Comparison of ENCODE assay signal across 8 mouse cellular contexts in the genomic region with DNA sequence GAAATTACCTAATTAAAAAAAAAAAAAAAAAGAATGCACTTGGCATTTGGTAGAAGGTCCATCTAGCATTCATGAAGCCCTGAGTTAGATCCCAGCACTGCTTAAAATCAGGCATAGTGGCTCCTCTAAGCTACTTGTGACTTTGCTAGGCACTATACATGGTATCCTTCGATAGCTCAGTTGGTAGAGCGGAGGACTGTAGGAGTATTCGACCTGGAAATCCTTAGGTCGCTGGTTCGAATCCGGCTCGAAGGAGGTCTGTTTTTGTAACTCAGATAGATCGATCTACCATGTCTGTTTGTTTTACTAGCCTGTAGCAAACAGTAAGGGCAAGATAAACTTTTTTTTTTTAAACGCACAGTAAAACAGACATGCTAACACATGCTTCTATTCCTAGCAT. TPM values are rescaled to one million over a fixed set of nuclear protein-coding genes. Genes with fewer than 3 reads are reported as not detected.
DNase-seq lines count a peak whose midpoint lies in the region; ATAC-seq and TF ChIP-seq lines count a peak whose summit lies in the region.
"Had no signal": no experiment of that assay in that cellular context is flagged by ENCODE, and none has a peak within 500 bp of the region (broad histone marks: within the 10 kb centered on the region; RNA-seq: fewer than 3 reads in every experiment).

No protein-coding gene starts in this region.

- DNase-seq in MEL (ENCODE audit: low read depth, low spot score): peak; percentile 92
- DNase-seq in adrenal gland, postnatal 36 days: peak; percentile 59 to 71
- peak; percentile 85 for DNase-seq in forebrain, embryonic 10.5 days (ENCODE audit: extremely low spot score, low spot score)
- peak; percentile 45 to 78 for DNase-seq in layer of hippocampus, adult 8-10 months (ENCODE audit: low spot score in 2 of 2)
- peak; percentile 93 for DNase-seq in lung, embryonic 14.5 days
- DNase-seq in right cerebral cortex, postnatal 14 days: peak; percentile 35

- H3K27me3 ChIP-seq in MEL (ENCODE audit: control insufficient read depth in 1 of 2, insufficient read depth in 2 of 2, low read length in 2 of 2): no peaks in the 10 kb centered on the region; a peak in 1 of 4 replicates
- H3K27me3 ChIP-seq in forebrain, embryonic 10.5 days (ENCODE audit: poor library complexity, severe bottlenecking): peaks cover 7% of the 10 kb centered on the region; the same call in 1 of the 2 replicates
- H3K27me3 ChIP-seq in hindbrain, embryonic 12.5 days: peaks cover 16% of the 10 kb centered on the region
- no peaks in the 10 kb centered on the region for H3K27me3 ChIP-seq in lung, embryonic 14.5 days (ENCODE audit: insufficient read depth, low read length)
- H3K27me3 ChIP-seq: lung, embryonic 15.5 days had no signal

- no peak for TF ChIP-seq CTCF in MEL (IDR thresholded peaks at IDR 0.05 in 2 of 3, conservative IDR thresholded peaks at IDR 0.05 in 1 of 3; ENCODE audit: control insufficient read depth in 1 of 3, insufficient read depth in 1 of 3, low read depth in 2 of 3, low read length in 3 of 3, poor library complexity in 1 of 3, severe bottlenecking in 1 of 3)
- no peak for TF ChIP-seq CTCF in lung, embryonic 14.5 days (IDR thresholded peaks at IDR 0.05; ENCODE audit: low read depth)

- no peak overlapping the region for H3K9ac ChIP-seq in MEL (ENCODE audit: control insufficient read depth, low read depth, low read length, poor library complexity, severe bottlenecking)
- H3K9ac ChIP-seq in hindbrain, embryonic 12.5 days: no peak overlapping the region
- H3K9ac ChIP-seq in lung, embryonic 14.5 days: no peak overlapping the region
- H3K9ac ChIP-seq: lung, embryonic 15.5 days had no signal

- H3K27ac ChIP-seq in MEL (ENCODE audit: control insufficient read depth, low read depth, low read length): no peak overlapping the region
- no peak overlapping the region for H3K27ac ChIP-seq in forebrain, embryonic 10.5 days
- H3K27ac ChIP-seq in hindbrain, embryonic 12.5 days: no peak overlapping the region
- no peak overlapping the region for H3K27ac ChIP-seq in lung, embryonic 14.5 days (ENCODE audit: low read depth)
- H3K27ac ChIP-seq: lung, embryonic 15.5 days had no signal

- no peak for TF ChIP-seq EP300 in MEL (IDR thresholded peaks at IDR 0.05; ENCODE audit: low read depth in 1 of 2, low read length in 2 of 2)

- no peaks in the 10 kb centered on the region for H3K9me3 ChIP-seq in MEL (replicated peaks; ENCODE audit: insufficient read depth, low read length)
- H3K9me3 ChIP-seq in forebrain, embryonic 10.5 days: no peaks in the 10 kb centered on the region
- H3K9me3 ChIP-seq in hindbrain, embryonic 12.5 days (replicated peaks): no peaks in the 10 kb centered on the region
- H3K9me3 ChIP-seq in lung, embryonic 14.5 days (ENCODE audit: low read depth, low read length): no peaks in the 10 kb centered on the region
- H3K9me3 ChIP-seq: lung, embryonic 15.5 days had no signal

- 2% methylated on average over 9 of the region's 9 CpGs for WGBS in forebrain, embryonic 10.5 days
- WGBS in hindbrain, embryonic 12.5 days: 2% methylated on average over 9 of the region's 9 CpGs
- WGBS in lung, embryonic 14.5 days: 5% methylated on average over 9 of the region's 9 CpGs

- no peaks in the 10 kb centered on the region; a peak in 1 of 4 replicates for H3K4me1 ChIP-seq in MEL (ENCODE audit: control insufficient read depth in 1 of 2, insufficient read depth in 2 of 2, low read length in 2 of 2)
- peaks cover 39% of the 10 kb centered on the region for H3K4me1 ChIP-seq in forebrain, embryonic 10.5 days
- peaks cover 11% of the 10 kb centered on the region for H3K4me1 ChIP-seq in hindbrain, embryonic 12.5 days
- no peaks in the 10 kb centered on the region for H3K4me1 ChIP-seq in lung, embryonic 14.5 days (ENCODE audit: insufficient read depth)

- H3K4me2 ChIP-seq in hindbrain, embryonic 12.5 days (replicated peaks): no peak overlapping the region
- peak overlapping the region; percentile 15; the same call in 1 of the 2 replicates for H3K4me2 ChIP-seq in lung, embryonic 14.5 days

- H3K36me3 ChIP-seq in MEL (ENCODE audit: control insufficient read depth in 1 of 2, insufficient read depth in 2 of 2, low read length in 2 of 2): peaks cover 0 to 4% of the 10 kb centered on the region in 2 experiments; a peak in 2 of 4 replicates
- no peaks in the 10 kb centered on the region for H3K36me3 ChIP-seq in forebrain, embryonic 10.5 days (replicated peaks)
- no peaks in the 10 kb centered on the region for H3K36me3 ChIP-seq in hindbrain, embryonic 12.5 days
- H3K36me3 ChIP-seq in lung, embryonic 14.5 days (ENCODE audit: insufficient read depth): no peaks in the 10 kb centered on the region
- H3K36me3 ChIP-seq: lung, embryonic 15.5 days had no signal

- no peak for TF ChIP-seq POLR2A in MEL (IDR thresholded peaks at IDR 0.05; ENCODE audit: control insufficient read depth in 1 of 2, insufficient read depth in 1 of 2, low read depth in 1 of 2, low read length in 2 of 2, poor library complexity in 1 of 2)

- H3K4me3 ChIP-seq in MEL (ENCODE audit: control insufficient read depth in 1 of 2, insufficient read depth in 1 of 2, low read depth in 2 of 2, low read length in 2 of 2): no peak overlapping the region
- H3K4me3 ChIP-seq in forebrain, embryonic 10.5 days: peak overlapping the region; percentile 67; the same call in 1 of the 2 replicates
- H3K4me3 ChIP-seq in hindbrain, embryonic 12.5 days: no peak overlapping the region
- H3K4me3 ChIP-seq in lung, embryonic 14.5 days (ENCODE audit: low read depth, low read length): no peak overlapping the region
- H3K4me3 ChIP-seq: lung, embryonic 15.5 days had no signal

- TF ChIP-seq RAD21 in MEL (IDR thresholded peaks at IDR 0.05; ENCODE audit: low read depth, low read length): no peak

- ATAC-seq in hindbrain, embryonic 12.5 days (ENCODE audit: low FRiP score): 0 out of 2 replicates have a peak, but pooled peaks have one; percentile 65
- ATAC-seq in lung, embryonic 14.5 days (ENCODE audit: insufficient read depth): peak; percentile 74

- no peaks in the 10 kb centered on the region for H3K79me2 ChIP-seq in MEL (ENCODE audit: control insufficient read depth, insufficient read depth, low read length, poor library complexity)

TF ChIP-seq in MEL, 35 proteins besides CTCF, POLR2A, EP300 and RAD21 (continues in another document):
- TF ChIP-seq CHD1 (IDR thresholded peaks at IDR 0.05; ENCODE audit: low read depth, low read length) (no peak), HCFC1 (IDR thresholded peaks at IDR 0.05; ENCODE audit: low read depth, low read length) (no peak), BHLHE40 (IDR thresholded peaks at IDR 0.05; ENCODE audit: borderline replicate concordance, low read depth, low read length) (no peak), ETS1 (IDR thresholded peaks at IDR 0.05; ENCODE audit: low read depth, low read length) (no peak), MAX (IDR thresholded peaks at IDR 0.05; ENCODE audit: low read length) (no peak), E2F4 (IDR thresholded peaks at IDR 0.05; ENCODE audit: borderline replicate concordance, low read depth, low read length) (peak; percentile 71; the same call in 1 of the 2 replicates), NELFE (IDR thresholded peaks at IDR 0.05; ENCODE audit: low read depth, low read length) (no peak), MYC (IDR thresholded peaks at IDR 0.05; ENCODE audit: low read depth, low read length) (no peak), MAFK (IDR thresholded peaks at IDR 0.05; ENCODE audit: borderline replicate concordance, low read depth, low read length) (peak; percentile 98), MYB (IDR thresholded peaks at IDR 0.05; ENCODE audit: low read depth, low read length) (no peak), TBP (IDR thresholded peaks at IDR 0.05; ENCODE audit: low read depth, low read length) (peak; percentile 100), ZKSCAN1 (IDR thresholded peaks at IDR 0.05; ENCODE audit: low read depth, low read length) (no peak), UBTF (IDR thresholded peaks at IDR 0.05; ENCODE audit: borderline replicate concordance, insufficient read depth, low read depth, low read length) (no peak), USF1 (IDR thresholded peaks at IDR 0.05; ENCODE audit: low read depth, low read length) (no peak), POLR2AphosphoS2 (IDR thresholded peaks at IDR 0.05; ENCODE audit: low read length) (no peak), SMC3 (IDR thresholded peaks at IDR 0.05; ENCODE audit: low read depth, low read length) (no peak)

RNA-seq across cellular contexts. Expression of a gene that starts 1.2 kb away (rescaled TPM):
- total RNA-seq in MEL (2012; rRNA removed): 0.07 TPM in 1 of 2 replicates, not detected in the other
- under 1 TPM in 1 of 2 experiments, not detected in 1; 0.25 TPM for polyA plus RNA-seq in MEL (2012; ENCODE audit: insufficient read depth in 1 of 2, insufficient read length in 2 of 2, low read depth in 1 of 2, low replicate concordance in 2 of 2, missing spikeins in 1 of 2)
- not detected for total RNA-seq in adrenal gland, postnatal 36 days (2021)
- polyA plus RNA-seq in forebrain, embryonic 10.5 days (2016; fragmentation: Nextera tagmentation; extraction: Ambion mirVana): 0.09 TPM in 1 of 2 replicates, not detected in the other
- polyA plus RNA-seq in hindbrain, embryonic 12.5 days (2016; fragmentation: Nextera tagmentation; extraction: Ambion mirVana): 0.12 TPM in 1 of 2 replicates, not detected in the other
- not detected for total RNA-seq in layer of hippocampus, adult 8-10 months (2022)
- 0.07 and 0.18 TPM in 2 replicates for polyA plus RNA-seq in lung, embryonic 14.5 days (2014; fragmentation: Nextera tagmentation; extraction: Ambion mirVana)

RNA-seq across cellular contexts. Expression of a gene that starts 21.7 kb away (rescaled TPM):
- total RNA-seq in MEL (2012; rRNA removed): not detected in 2 replicates
- polyA plus RNA-seq in MEL (2012; ENCODE audit: insufficient read depth in 1 of 2, insufficient read length in 2 of 2, low read depth in 1 of 2, low replicate concordance in 2 of 2, missing spikeins in 1 of 2): not detected
- total RNA-seq in adrenal gland, postnatal 36 days (2021): not detected
- 0.52 and 0.54 TPM in 2 replicates for polyA plus RNA-seq in forebrain, embryonic 10.5 days (2016; fragmentation: Nextera tagmentation; extraction: Ambion mirVana)
- 0.34 and 0.43 TPM in 2 replicates for polyA plus RNA-seq in hindbrain, embryonic 12.5 days (2016; fragmentation: Nextera tagmentation; extraction: Ambion mirVana)
- 1 to 10 TPM in 2 of 4 experiments, under 1 TPM in 2; 0.80 to 1.9 (median 1.1) TPM for total RNA-seq in layer of hippocampus, adult 8-10 months (2022)
- polyA plus RNA-seq in lung, embryonic 14.5 days (2014; fragmentation: Nextera tagmentation; extraction: Ambion mirVana): 0.63 and 0.73 TPM in 2 replicates

RNA-seq across cellular contexts. Expression of a gene that starts 43.2 kb away (rescaled TPM):
- total RNA-seq in MEL (2012; rRNA removed): 12.5 and 16.2 TPM in 2 replicates
- polyA plus RNA-seq in MEL (2012; ENCODE audit: insufficient read depth in 1 of 2, insufficient read length in 2 of 2, low read depth in 1 of 2, low replicate concordance in 2 of 2, missing spikeins in 1 of 2): 10 to 100 TPM in 1 of 2 experiments, not detected in 1; 14.2 TPM
- 1 to 10 TPM; 6.9 to 8.3 TPM for total RNA-seq in adrenal gland, postnatal 36 days (2021)
- polyA plus RNA-seq in forebrain, embryonic 10.5 days (2016; fragmentation: Nextera tagmentation; extraction: Ambion mirVana): 15.3 and 15.5 TPM in 2 replicates
- 11.6 and 12.0 TPM in 2 replicates for polyA plus RNA-seq in hindbrain, embryonic 12.5 days (2016; fragmentation: Nextera tagmentation; extraction: Ambion mirVana)
- 1 to 10 TPM; 8.0 to 9.0 (median 8.7) TPM for total RNA-seq in layer of hippocampus, adult 8-10 months (2022)
- 12.7 and 13.5 TPM in 2 replicates for polyA plus RNA-seq in lung, embryonic 14.5 days (2014; fragmentation: Nextera tagmentation; extraction: Ambion mirVana)

Comparison
In these comparisons a context has a peak if more than half of its experiments do, and no peak if none do; other contexts are left out.
1. DNase-seq: peak in every context shown above with its lines; median percentile 93 in lung, embryonic 14.5 days; 92 in MEL; 85 in forebrain, embryonic 10.5 days; 65 in adrenal gland, postnatal 36 days; 62 in layer of hippocampus, adult 8-10 months; 35 in right cerebral cortex, postnatal 14 days.